In genomic region chr9:31808753-31809152, GRCm38 (mm10) we compare ENCODE assay signal across 12 mouse cellular contexts.
DNase-seq lines count a peak whose midpoint lies in the region; ATAC-seq and TF ChIP-seq lines count a peak whose summit lies in the region.
"Had no signal": no experiment of that assay in that cellular context is flagged by ENCODE, and none has a peak within 500 bp of the region (broad histone marks: within the 10 kb centered on the region; RNA-seq: fewer than 3 reads in every experiment).

No protein-coding gene starts in this region.

- ATAC-seq in kidney, postnatal 0 days (replicated peaks; ENCODE audit: low FRiP score, low read depth): no peak
- ATAC-seq in stomach, postnatal 0 days (ENCODE audit: low FRiP score, low TSS enrichment): no peak
- ATAC-seq: inflammation-experienced regulatory T-cells, adult 6 months had no signal

- no peaks in the 10 kb centered on the region for H3K9me3 ChIP-seq in kidney, postnatal 0 days (replicated peaks; ENCODE audit: low read length)
- no peaks in the 10 kb centered on the region for H3K9me3 ChIP-seq in stomach, postnatal 0 days (ENCODE audit: control insufficient read depth, low read length)
- H3K9me3 ChIP-seq: embryonic facial prominence, embryonic 15.5 days had no signal

- 64% methylated on average over 2 of the region's 2 CpGs for WGBS in kidney, postnatal 0 days
- WGBS in stomach, postnatal 0 days: 75% methylated on average over 2 of the region's 2 CpGs

- H3K4me2 ChIP-seq in kidney, postnatal 0 days (ENCODE audit: low read length): no peak overlapping the region
- H3K4me2 ChIP-seq in stomach, postnatal 0 days (replicated peaks; ENCODE audit: low read depth): no peak overlapping the region
- H3K4me2 ChIP-seq: embryonic facial prominence, embryonic 15.5 days had no signal

- TF ChIP-seq CTCF in kidney, postnatal 0 days (IDR thresholded peaks at IDR 0.05; ENCODE audit: low read depth): peak; percentile 55
- peak; percentile 49 for TF ChIP-seq CTCF in stomach, postnatal 0 days (IDR thresholded peaks at IDR 0.05; ENCODE audit: low read depth)

- no peak overlapping the region for H3K27ac ChIP-seq in kidney, postnatal 0 days
- no peak overlapping the region for H3K27ac ChIP-seq in stomach, postnatal 0 days (replicated peaks)
- H3K27ac ChIP-seq: embryonic facial prominence, embryonic 15.5 days had no signal

- no peaks in the 10 kb centered on the region for H3K36me3 ChIP-seq in kidney, postnatal 0 days (ENCODE audit: insufficient read depth, low read length)
- H3K36me3 ChIP-seq in stomach, postnatal 0 days (ENCODE audit: control insufficient read depth, insufficient read depth, low read length): no peaks in the 10 kb centered on the region
- H3K36me3 ChIP-seq: embryonic facial prominence, embryonic 15.5 days had no signal

- no peak overlapping the region for H3K9ac ChIP-seq in kidney, postnatal 0 days (ENCODE audit: low read depth, low read length)
- H3K9ac ChIP-seq in stomach, postnatal 0 days (ENCODE audit: low read length): no peak overlapping the region
- H3K9ac ChIP-seq: embryonic facial prominence, embryonic 15.5 days had no signal

- peak; percentile 4 for DNase-seq in embryo, embryonic 10.5 days (ENCODE audit: low spot score)
- DNase-seq in embryo, embryonic 9.5 days (ENCODE audit: extremely low spot score): no peak
- peak; percentile 6 for DNase-seq in kidney, postnatal 0 days (ENCODE audit: low spot score)
- DNase-seq in kidney, adult 11 months: no peak
- DNase-seq in thymus, postnatal 14 days: peak; percentile 4
- no peak for DNase-seq in thymus, postnatal 25 days
- DNase-seq in stomach, postnatal 0 days (ENCODE audit: low spot score): no peak
- no peak for DNase-seq in cerebellum, adult 18-20 months
- DNase-seq: adrenal gland, adult 8-10 months; heart, postnatal 10 days had no signal

- no peaks in the 10 kb centered on the region for H3K4me1 ChIP-seq in kidney, postnatal 0 days (replicated peaks; ENCODE audit: insufficient read depth, low read length)
- H3K4me1 ChIP-seq in stomach, postnatal 0 days (replicated peaks; ENCODE audit: control insufficient read depth, insufficient read depth): no peaks in the 10 kb centered on the region
- H3K4me1 ChIP-seq: embryonic facial prominence, embryonic 15.5 days had no signal

- TF ChIP-seq EP300 in stomach, postnatal 0 days (optimal IDR thresholded peaks at IDR 0.05): no peak

- no peak overlapping the region for H3K4me3 ChIP-seq in kidney, postnatal 0 days (replicated peaks; ENCODE audit: low read depth, low read length)
- H3K4me3 ChIP-seq in stomach, postnatal 0 days (ENCODE audit: low read depth, low read length): no peak overlapping the region
- H3K4me3 ChIP-seq: embryonic facial prominence, embryonic 15.5 days had no signal

- H3K27me3 ChIP-seq in kidney, postnatal 0 days (ENCODE audit: insufficient read depth, low read length): no peaks in the 10 kb centered on the region
- no peaks in the 10 kb centered on the region for H3K27me3 ChIP-seq in stomach, postnatal 0 days (ENCODE audit: control insufficient read depth, insufficient read depth, low read length)
- H3K27me3 ChIP-seq: embryonic facial prominence, embryonic 15.5 days had no signal

Comparison
In these comparisons a context has a peak if more than half of its experiments do, and no peak if none do; other contexts are left out.
1. DNase-seq: peak in embryo, embryonic 10.5 days (single experiment), kidney, postnatal 0 days (single experiment) and thymus, postnatal 14 days (single experiment); none in embryo, embryonic 9.5 days (single experiment), kidney, adult 11 months (single experiment), thymus, postnatal 25 days (single experiment), stomach, postnatal 0 days (single experiment) and cerebellum, adult 18-20 months (0 of 2).